Mouse (Mus musculus): ENCODE measurements around the gene Nup188.

Gene Nup188

DNA sequence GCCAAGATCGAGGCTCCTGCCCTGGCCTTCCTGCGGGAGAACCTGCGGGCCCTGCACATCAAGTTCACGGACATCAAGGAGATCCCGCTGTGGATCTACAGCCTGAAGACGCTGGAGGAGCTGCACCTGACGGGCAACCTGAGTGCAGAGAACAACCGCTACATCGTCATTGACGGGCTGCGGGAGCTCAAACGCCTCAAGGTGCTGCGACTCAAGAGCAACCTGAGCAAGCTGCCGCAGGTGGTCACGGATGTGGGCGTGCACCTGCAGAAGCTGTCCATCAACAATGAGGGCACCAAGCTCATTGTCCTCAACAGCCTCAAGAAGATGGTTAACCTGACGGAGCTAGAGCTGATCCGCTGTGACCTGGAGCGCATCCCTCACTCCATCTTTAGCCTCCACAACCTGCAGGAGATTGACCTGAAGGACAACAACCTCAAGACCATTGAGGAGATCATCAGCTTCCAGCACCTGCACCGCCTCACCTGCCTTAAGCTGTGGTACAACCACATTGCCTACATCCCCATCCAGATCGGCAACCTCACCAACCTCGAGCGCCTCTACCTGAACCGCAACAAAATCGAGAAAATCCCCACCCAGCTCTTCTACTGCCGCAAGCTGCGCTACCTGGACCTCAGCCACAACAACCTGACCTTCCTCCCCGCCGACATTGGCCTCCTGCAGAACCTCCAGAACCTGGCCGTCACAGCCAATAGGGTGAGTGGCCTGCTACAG is 29.4 kb upstream of the Nup188 start:
- DNase-seq (ENCODE audit: low spot score in 2 of 2) = no peak

DNA sequence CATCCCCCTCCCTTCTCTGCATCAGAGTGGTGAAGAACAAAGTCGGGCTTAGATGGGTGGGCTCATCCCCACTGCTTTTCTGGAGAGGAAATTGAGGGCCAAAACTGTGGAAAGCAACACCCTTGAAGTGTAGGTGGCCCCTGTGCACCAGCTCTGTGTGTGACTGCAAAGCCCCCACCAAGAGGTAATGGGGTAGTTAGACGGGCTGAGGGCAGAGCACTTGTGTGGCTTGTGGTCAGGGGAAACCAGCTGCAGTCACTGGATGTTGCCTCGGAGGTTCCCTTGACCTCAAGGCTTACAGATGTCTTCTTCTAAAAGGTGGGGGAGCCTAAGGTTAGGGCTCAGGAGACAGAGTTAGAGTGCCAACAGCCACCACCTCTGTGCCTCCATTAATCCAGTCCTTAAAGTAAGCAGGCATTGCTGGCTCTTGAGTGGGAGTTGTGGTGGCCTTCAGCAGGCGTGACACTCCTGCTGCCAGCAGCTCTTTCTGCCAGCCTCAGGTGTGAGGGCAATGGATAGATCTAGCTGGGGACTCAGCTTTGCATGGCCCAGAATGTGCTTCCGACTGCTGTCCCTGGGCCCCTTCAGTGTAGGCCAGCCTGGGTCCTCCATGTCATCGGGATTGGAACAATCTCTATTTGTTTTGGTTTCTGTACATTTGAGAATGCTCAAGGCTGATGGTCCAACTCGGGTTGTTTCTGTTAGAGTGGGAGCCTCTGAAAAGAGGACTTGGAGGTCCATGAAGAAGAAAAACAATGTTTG is 28.3 kb upstream of the Nup188 start:
- DNase-seq (ENCODE audit: low spot score in 2 of 2) = no peak

DNA sequence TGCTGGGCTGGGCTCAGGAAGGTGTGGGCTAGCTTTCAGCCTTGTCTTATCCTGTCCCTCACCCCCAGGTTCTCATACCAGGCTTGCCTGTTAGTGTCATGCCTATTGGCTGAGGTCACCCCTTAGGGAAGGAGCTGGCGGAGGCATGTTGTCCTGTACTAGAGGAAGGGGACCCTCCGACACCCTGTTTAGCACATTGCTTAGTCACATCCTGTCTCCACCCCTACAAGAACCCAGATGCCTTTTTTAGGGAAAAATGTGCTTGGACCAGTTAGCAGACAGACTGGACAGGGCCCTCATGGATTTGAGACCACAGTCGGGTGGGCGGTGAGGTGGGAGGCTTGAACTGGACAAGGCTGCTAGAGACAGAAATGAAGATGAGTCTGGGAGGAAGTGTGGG is 27.6 kb upstream of the Nup188 start:
- DNase-seq (ENCODE audit: low spot score in 2 of 2) = no peak

DNA sequence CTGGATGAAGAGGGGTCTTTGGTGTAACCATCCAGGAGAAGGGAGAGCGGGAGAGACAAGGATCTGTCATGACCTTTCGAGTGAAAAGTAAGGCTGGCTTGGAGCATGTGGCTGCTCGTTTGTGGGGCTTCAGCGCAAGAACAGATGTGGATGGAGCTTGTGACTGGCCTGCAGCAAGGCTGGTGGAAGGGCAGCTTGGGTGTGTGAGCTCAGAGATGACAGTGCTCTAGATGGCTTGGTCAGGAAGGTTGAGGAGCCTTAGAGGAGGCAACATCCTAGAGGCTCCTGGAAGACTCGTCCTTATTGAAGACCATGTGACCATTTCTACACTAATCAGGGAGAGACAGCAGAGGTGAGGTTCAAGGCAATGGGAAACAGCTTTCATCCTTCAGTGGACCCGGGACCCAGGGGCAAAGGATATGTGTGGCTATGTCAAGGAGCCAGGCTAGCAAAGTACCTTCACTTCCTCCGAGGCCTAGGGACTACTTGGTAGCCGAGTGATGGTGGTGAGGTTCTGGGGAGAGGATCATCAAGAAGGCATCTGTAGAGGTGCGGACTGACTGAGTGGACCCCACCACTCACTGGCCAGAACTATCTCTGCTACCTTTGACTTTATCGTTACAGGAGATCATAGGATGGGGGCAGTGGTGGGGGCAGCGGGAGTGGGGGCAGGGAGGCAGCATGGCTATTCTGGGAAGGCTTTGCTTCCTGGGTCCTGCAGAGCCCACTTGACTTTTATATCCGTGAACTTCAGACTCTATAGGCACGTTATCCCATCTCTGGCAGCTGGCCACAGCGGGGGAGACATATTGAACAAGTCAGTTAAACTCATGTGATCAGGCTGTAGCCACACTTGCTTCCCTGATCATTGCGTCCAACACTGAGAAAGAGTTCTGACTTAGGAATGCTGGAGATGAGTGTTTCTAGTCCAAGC is 26.8 kb upstream of the Nup188 start:
- no peak for DNase-seq (ENCODE audit: low spot score in 2 of 2)

DNA sequence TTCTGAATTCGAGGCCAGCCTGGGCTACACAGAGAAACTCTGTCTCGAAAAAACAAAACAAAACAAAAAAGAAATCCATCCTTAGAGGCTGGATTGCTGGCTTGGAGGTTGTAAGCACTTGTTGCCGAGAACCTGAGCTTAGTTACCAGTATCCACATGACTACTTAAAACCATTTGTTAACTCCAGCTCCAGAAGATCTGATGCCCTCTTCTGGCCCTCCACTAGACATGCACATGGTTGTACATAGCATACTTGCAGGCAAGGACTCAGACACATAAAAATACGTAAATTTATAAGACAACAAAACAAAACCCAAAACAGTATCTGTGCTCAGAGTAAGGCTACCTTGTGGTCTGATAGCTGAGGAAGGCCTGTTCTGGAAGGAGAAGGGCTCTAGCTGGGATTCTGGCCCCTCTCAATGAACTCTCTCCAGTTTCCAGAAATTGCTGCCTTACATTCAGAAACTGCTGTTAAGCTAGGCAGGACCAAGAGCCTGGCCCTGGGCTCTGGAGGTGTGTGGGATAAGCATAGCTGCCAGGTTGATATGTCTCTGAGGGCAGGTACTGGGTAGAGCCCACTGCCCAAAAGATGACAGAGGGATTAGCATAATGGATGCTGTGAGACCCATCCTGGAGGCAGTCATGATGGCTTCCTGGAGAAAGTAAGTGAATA is 25.0 kb upstream of the Nup188 start:
- DNase-seq (ENCODE audit: low spot score in 2 of 2) = no peak

DNA sequence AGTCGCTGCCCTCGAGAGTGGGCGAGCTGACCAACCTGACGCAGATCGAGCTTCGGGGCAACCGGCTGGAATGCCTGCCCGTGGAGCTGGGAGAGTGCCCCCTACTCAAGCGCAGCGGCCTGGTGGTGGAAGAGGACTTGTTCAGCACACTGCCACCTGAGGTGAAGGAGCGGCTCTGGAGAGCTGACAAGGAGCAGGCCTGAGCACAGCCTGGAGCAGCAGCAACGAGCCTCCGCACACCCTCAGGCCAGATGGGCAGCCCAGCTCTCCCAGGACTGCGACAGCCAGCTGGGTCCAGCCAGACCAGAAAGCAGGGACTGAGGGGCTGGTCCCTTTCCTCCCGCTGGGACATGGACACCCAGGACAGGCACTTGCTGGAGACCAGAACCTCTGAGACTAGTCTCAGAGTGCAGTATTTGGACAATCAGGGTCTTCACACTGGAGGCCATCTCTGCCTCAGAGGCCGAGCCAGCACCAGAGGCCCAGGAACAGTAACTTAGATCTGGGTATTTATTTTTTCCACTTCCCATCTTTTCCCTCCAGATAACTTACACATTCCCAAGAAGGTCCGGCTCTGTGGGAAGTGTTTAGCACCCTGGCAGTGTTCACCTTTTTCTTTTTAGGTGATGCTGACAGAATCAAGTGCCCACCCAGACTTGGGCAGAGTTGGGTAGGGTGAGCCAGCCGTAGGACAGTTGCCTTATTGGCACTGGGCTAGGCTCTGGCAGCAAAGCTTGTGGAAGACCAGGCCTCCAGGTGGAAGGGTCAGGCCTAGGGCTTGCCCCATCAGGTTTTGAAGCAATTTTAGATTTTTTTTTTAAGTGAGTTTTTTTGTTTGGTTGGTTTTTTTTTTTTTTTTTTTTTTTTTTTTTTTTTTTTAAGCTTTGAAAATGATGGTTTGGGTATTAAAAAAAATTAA is 24.0 kb upstream of the Nup188 start:
- DNase-seq (ENCODE audit: low spot score in 2 of 2) = no peak

DNA sequence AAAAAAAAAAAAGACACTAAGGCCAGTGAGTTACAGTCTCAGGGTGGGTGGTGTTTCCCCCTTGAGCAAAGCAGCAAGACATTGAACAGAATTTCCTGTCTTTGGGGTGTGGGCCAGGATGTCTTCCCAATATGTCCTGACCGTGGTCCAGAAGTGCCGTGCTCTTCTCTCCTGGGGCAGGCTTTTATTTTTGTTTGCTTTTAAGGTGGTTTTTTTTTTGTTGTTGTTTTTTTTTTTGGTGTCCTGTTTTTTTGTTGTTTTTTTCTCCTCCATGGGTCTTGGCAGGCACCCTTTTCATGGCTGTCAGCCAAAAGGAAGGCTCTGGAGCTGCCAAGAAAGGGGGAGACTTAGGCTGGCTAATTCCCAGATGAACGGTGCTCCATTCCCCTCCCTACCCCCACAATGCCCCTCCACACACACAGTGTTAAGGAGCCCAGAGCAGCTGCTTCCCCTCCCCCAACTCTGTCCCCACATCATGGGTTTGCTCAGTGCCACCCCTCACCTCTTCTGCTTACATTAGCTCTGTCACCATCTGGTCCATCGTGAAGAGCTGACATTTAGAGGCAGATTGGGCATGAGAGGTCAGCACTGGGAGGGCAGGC is 23.3 kb upstream of the Nup188 start:
- no peak for DNase-seq (ENCODE audit: low spot score in 2 of 2)

DNA sequence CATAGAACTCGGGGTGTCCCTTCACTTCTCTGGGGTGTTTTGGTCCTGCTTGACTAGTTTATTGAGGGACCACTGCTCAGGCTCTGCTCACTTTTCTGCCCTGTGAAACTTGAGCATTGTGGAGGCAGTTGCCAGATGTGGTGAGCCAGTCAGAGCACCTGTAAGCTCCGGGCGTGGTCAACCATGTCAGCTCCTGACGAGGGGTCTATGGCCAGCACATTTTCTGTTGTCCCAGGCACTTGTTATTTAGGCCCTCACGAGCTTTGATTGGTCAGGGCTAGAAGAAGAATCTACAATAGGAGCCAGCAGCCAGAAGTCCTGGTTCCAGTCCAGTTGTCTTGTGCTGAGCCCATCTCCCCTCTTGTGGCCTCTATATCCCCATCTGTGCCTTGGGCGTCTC is 22.4 kb upstream of the Nup188 start:
- DNase-seq (ENCODE audit: low spot score in 2 of 2) = no peak

DNA sequence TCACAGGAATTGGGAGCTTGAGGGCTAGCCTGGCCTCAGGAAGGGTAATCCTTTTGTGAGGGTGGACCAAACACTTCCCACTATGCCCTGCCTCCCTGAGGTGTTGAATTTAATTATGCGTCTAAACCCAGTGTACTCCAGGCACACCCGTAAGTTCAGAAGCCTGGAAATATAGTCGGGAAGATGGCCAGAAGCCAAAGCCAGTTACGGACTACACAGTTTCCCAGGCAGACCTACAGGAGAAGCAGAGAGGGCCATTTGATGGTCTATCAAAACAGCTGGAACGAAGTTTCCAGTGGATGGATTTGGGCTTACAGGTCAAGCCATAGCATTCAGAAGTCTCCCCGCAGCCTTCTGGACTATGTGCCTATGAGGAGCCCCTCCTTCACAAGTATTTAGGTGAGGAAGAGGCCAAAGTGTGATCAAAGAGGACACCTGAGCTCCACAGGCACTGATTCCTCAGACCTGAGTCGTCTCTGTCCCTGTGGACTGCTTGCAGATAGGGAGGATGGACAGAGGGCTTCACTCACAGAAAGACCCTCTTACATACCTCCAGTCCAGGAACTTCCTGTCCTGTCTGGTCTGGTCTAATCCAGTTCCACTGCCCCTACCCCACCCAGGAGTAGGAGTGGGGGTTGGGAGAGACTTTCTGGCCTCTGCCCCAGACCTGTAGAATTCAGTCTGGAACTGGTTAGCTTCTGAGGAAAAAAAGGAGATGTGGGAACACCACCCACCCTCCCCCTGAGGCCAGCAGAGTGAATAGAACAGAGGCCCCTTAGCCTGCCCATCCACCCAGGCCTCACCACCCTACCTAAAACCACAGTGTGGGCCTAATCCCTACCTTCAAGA is 21.3 kb upstream of the Nup188 start:
- no peak for DNase-seq (ENCODE audit: low spot score in 2 of 2)

DNA sequence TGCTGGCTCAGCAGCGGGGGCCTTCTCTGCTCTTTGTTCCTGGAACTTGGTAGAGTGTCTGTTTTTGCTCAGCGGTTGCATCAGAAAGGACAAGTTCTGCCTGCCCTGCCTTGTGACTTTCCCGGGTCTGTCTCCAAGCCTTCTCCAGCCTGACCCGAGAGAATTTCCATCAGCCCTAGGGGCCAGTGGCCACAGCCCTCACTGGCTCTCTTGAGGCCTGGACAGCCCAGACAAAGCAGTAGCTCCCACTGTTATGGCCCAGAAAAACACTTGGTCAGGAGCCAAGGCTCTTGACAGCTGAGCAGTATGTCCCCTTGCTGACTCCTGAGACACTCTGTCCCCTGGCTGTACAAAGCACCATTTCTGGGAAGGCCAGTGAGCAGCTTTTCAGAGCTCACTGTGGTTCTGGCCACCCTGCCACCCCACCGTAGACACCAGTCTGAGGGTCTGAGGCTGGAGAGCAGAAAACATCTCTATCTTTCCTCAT is 20.4 kb upstream of the Nup188 start, which contains the start of gene Phyhd1:
Phyhd1 (plus strand) TSS at position 437 of the 487 bp plus-strand sequence.
- DNase-seq (ENCODE audit: low spot score in 2 of 2) = no peak

DNA sequence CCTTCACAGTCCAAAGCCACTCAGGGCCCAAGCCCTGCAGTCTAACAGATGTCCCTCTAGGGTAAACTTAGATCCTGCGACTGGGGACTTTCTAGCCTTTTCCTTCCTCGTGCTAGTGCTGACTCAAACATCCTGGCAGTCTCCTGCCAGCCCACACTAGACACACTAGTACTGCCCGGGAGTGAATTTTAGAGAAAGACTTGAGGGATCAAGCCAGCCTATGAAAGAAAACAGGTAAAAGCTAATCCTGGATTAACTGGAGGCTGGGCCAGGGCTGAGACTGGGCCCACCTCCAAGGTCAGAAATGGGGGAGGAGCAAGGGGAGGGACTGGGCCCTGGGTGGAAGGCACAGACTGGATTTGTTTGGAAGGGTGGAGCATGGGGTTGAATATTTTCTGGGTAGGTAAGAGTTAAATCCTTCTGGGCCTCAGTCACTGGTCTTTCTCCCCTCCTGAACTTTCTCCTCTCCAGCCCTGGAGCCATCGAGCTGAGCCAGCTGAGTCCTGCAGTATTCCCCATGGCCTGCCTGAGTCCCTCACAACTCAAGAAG is 19.7 kb upstream of the Nup188 start:
- peak in 1 of 2 experiments; percentile 74 for DNase-seq (ENCODE audit: low spot score in 2 of 2)

DNA sequence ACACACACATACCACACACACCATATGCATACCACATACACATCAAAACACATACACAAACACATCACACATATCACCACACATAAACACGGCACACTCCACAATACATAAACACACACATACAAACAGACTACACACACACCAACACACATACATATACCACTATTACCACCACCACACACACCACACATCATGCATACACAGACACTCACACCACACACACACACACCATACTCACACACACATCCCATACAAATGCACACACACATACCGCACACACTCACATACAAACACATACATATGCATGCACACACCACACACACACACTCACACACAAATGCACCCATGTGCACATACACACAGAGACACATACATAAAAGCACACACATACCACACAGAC is 18.7 kb upstream of the Nup188 start:
- no peak for DNase-seq (ENCODE audit: low spot score in 2 of 2)

DNA sequence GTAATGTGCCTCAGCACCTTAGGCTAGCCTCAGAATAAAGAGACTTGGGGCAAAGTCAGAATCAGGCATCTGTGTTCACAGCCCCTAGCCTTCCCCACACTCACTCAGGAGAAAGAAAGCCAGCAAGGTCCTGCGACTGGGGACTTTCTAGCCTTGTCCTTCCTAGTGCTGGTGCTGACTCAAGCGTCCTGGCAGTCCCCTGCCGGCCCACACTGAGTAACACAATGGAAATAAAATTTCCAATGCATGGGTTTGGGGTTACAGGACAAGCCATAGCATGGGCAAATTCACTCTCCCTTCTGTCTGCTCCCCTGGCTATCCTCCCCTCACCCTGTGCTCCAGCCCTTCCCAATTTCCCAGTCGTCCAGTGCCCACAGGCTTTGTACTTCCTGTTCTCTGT is 17.8 kb upstream of the Nup188 start:
- DNase-seq (ENCODE audit: low spot score in 2 of 2) = no peak

DNA sequence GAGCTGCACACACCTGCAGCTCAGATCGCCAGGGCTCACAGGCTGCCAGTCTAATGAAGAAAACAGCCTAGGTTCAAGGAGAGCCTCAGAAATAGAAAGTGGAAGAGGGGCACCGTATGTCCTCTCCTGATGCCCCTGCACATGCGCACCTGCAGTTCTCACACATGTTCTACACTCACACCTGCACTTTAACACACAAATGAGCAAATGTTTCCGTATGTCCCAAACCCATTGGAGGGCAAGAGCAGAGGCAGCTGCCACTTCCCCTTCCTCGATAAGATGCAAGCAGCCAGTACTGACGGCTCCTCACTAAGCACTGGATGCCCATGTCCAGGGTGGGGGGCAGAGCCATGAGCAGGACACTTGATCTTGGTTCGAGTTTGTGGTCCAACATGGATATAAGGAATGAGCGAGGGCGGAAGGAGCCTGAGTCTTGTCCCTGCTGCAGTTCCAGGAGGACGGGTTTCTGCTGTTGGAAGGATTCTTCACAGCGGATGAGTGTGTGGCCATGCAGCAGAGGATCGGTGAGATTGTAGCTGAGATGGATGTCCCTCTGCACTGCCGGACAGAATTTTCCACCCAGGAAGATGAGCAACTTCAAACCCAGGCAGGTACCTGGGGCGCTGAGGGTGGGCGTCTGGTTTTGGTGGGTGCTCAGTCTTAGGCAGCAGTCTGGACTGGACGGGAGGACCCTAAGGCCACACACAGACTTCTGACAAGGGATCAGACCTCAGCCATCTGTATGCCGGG is 16.8 kb upstream of the Nup188 start:
- DNase-seq (ENCODE audit: low spot score in 2 of 2) = no peak

DNA sequence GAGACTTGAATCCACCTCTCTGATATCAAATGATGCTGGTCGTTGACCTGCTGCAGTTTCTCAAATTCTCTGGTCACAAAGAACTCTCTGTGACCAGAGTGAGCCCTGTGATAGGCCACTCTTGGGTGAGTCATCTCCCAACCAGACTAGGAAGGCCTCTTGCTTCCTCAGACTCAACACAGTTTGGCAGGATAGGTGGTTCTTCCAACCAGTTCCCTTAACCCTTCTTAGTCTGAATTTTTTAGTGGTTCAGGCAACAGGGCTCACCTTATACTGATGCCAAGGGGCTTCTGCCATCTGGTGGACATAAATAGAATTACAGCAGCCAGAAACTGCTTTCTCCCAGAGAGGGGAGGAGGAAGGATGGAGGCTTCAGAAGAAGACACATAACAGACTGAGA is 16.1 kb upstream of the Nup188 start:
- DNase-seq (ENCODE audit: low spot score in 2 of 2) = peak in 1 of 2 experiments; percentile 76

DNA sequence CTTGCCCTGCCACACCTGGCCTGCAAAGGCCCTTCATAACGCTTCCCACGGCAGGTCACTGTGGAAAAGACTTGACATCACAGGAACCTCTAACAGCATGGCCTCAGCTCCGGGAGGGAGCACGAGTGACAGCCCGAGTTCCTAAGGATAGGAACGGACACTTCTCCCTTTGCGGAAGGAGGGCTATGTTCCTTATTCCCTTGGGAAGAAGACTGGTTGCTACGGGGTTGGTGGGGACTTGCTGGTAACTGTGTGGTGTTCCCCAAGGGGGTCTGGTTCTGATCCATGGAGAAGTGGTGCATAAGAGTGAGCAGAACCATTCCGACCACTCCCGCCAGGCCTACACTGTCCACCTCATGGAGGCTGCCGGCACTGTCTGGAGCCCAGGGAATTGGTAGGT is 5.5 kb upstream of the Nup188 start, which contains the start of gene Gm28038:
Gm28038 (plus strand) TSS at position 301 of the 400 bp plus-strand sequence.
- DNase-seq (ENCODE audit: low spot score in 2 of 2) = no peak

DNA sequence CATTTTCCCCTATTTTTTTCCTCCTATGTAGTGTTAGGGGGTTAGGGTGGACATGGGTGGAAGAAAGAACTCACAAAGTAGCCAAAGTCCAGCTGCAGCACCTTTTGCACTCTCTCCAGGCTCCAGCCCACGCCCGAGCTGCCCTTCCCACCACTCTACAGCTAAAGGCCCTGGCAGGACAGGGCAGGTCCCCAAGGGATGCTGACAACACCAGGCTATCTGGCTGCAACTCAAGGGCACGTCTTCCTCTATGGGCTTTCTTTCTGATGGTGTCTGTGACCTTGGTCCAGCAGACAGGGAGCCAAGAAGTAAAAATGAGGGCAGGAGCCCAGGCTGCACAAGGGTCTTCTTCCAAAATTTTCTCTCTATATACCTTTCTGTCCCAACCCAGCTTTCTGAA is 4.5 kb upstream of the Nup188 start:
- DNase-seq (ENCODE audit: low spot score in 2 of 2) = no peak

DNA sequence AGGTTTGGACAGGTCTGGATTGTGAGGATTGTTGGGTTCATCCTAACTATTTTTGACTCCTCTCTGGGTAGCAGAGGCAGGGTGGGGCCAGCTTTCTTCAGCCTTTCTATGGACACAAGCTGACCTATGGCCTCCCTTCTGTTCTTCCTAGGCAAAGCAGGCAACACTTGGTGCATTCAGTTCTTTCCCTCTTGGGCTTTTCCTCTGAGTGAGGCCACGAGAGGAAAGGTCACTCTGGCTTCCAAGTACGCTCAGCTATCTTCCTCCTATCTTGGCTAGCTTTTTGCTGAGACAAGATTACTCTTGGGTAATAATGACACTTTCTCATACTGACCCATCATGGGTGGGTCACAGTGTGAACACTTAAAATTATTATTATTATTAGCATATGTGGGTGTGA is 3.0 kb upstream of the Nup188 start:
- DNase-seq (ENCODE audit: low spot score in 2 of 2) = no peak
